Mouse (Mus musculus) kidney, adult 9 months (tissue): ENCODE measurements around the gene Cwc22.

ENCODE experiments used
- DNase-seq: peaks from one replicate; pipeline ENCODE4 v3.0.0; 2022

The Cwc22 gene

DNA sequence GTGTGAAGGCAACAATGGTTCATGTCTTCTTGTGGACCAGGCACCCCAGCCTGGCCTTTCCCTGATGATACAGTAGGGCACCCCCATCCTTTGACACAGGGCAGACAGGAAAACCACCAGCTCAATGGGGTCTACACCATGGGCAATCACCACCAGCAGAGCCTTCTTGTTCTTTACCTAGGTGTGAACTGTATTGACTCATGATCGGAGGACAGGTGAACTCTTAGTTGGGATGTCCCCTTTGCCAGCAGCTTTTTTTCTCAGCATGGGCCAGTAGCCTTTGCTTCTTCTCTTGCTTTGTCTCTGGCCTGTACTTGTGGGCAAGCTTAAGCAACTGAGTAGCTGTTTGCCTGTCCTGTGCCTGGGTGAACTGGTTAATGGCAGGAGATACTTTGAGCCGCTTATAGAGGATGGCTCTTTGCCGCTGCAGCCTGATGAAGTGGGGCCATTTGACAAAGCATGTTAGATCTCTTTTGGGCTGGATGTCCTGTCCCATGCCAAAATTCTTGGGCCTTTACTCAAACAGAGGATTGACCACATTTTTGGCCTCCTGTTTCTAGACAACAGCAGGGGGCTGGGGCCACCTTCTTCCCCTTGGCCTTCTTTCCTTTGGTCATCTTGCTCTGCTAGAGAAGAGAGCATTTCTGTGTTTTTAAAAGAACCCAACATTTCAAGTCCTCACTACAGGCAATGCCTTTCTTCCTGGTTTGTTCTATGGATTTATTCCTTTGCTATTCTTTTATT is 16.4 kb upstream of the Cwc22 start:
- no peak for DNase-seq

DNA sequence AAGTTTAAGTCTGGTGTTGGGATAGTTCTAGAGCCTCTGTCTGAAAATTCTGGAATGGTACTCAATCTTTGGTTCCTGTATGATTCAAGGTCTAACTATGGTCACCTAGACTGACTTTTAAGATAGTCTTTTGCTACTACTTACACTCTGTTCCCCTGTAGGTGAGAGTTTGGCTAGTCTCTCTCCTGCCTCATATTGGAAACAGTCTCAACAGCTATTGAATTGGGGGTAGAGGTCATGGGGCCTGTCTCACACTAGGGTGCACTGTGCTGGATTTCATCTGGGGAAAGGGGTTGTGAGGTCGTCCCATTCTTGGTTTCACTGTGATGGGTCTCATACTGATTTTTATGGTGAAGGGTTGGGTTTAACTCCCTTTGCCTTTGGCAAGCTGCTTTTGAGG is 15.1 kb upstream of the Cwc22 start:
- no peak for DNase-seq

DNA sequence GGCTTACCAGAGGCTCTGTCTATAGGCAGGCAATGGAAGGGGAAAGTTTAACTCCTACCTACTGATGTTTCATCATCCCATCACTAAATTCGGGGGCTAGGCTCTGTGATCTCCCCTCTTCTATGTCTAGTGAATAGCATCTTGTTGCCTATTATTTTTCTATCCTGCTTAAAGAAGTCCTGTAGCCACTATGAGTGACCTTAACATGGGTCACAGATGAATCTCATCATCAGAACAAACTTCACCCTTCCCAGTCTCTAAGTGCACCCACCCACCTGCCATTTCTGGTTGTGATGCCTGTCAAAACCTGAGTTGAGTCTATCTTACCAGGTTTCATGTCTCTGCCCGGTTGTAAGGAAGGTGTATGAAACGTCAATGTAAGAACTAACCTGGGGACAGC is 14.5 kb upstream of the Cwc22 start:
- DNase-seq, result no peak

DNA sequence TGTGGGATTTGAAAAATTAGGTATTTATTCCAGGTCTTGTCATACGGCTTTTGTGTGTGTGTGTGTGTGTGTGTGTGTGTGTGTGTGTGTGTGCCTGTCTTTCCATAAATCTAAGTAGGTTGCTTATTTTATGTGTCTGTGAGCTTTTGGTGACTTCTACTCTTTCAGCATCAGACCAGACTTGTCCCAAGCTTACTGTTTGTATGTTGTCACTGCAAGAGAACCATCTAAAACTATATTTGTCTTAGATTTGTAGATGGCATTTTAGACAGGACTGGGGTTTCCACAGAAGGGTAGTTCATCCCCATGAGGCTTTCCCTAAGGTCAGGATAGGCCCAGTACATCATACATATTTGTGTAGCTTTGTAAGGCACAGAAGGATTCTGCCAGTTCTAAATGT is 13.2 kb upstream of the Cwc22 start:
- DNase-seq, result no peak

DNA sequence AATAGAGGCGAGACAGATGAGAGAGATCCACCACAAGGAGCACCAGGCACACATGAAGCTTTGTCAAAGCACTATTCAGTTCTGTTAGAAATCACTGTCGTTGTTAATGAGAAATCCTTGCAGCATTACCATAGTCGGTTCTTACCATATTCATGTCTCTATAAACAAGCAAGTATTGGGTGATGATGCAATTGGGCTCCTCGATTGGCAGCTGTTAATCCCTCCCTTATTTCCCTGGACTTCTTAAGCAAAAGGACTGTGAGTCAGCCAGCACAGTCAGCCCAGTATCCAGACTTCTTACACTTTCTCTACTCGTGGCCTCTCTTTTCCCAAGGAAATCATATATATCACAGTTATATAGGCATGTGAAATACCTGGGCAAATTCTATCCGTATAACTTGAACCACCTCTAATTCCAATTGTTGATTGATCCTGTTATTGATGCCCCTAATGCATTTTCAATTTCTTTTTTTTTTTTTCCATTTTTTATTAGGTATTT is 5.3 kb upstream of the Cwc22 start:
- no peak for DNase-seq

DNA sequence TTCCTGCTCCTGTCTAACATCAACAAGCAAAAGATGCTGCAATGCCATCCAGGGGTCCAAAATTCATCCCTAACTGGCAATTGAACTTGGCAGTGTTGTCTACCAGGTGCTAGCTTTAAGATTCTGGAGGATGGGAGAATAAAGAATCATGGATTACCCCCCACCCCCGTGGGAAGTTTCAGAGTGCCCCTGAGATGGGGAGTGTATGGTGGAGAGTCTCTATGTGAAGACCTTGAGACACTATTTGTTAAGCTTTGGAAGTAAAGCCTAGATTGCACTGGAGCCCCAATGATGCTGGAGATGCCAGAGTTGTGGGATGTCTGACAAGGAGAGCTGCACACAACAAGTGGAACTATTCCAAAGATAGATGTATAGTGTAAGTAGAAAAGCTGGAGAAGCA is 3.9 kb upstream of the Cwc22 start:
- no peak for DNase-seq

DNA sequence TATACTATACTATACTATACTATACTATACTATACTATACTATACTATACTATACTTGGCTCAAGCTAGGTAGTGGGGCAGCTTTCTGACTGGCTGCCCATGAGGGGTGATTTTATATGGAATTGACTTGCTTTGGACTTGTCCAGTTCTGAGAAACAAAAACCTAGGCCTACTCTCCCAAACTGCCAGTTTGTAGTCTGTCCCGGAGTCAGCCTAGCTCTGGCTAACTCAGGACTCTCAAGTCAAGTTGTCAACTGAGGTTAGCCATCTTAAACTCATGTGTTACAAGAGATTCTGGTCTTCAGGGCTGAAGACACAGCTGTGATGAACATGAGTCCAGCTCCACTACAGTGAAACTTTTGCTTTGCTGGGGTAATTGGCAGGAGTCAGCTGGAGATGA is 3.3 kb upstream of the Cwc22 start:
- no peak for DNase-seq

DNA sequence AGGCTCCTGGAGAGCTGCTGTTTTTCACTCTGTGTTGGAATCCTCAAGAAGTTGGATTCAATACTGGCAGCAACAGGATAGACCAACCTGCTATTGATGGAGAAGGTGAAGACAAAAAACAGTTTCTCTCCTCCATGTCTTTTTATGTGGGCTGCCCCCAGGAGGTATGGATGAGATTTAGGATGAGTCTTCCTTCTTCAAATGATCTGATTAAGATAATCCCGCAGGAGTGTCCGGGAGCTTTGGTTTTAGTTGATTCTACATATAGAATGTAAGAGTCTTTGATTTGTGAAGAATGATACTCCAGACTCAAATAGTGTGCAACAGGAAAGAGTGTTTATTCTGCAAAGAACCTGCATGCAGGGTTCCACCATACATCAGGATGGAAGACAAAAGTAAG is 2.7 kb upstream of the Cwc22 start:
- DNase-seq, result no peak

DNA sequence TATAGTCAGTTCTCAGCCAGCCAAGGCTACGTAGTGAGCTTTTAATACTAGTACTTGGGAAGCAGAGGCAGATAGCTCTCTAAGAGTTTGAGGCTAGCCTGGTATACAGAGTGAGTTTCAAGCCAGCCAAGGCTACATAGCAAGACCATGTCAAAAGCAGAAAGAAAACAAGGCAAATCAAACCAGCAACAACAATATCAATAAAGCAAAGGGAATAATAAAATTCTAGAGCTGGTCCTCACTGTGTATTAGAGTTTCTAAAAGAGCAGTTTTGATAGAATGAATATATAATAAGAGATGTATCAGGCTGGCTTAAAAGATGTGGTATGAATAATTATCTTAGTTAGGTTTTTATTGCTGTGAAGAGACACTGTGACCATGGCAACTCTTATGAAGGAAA is 2.0 kb upstream of the Cwc22 start:
- no peak for DNase-seq

DNA sequence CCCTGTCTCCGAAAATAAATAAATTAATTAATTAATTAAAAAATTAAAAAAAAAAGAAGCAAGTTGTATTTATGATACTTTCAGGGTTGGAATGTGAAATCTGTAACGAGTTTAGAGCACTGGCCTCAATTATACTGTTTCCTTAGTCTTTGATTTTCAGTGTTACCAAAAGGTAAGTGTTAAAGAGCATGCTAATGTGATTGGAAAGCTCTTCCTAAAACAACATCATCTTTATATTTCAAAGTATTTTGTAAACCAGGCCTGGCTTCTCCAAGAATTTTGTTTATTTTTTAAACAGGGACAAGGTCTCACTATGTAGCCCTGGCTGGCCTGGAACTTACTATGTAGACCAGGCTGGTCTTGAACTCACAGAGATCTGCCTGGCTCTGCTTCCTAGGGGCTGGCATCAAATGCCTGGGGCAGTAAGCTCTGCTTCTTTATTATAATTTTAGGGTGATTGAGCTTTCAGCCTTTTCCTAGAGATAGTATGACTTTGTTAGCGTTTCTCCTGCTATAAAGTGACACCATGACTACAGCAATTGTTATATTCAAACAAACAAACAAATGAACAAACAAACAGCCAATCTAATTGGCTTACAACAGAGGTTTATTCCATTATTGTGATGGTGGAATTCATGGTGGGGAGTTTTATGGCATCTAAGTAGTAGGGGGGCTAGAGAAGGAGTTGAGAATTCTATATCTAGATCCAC is 1.1 kb upstream of the Cwc22 start:
- DNase-seq, result no peak

DNA sequence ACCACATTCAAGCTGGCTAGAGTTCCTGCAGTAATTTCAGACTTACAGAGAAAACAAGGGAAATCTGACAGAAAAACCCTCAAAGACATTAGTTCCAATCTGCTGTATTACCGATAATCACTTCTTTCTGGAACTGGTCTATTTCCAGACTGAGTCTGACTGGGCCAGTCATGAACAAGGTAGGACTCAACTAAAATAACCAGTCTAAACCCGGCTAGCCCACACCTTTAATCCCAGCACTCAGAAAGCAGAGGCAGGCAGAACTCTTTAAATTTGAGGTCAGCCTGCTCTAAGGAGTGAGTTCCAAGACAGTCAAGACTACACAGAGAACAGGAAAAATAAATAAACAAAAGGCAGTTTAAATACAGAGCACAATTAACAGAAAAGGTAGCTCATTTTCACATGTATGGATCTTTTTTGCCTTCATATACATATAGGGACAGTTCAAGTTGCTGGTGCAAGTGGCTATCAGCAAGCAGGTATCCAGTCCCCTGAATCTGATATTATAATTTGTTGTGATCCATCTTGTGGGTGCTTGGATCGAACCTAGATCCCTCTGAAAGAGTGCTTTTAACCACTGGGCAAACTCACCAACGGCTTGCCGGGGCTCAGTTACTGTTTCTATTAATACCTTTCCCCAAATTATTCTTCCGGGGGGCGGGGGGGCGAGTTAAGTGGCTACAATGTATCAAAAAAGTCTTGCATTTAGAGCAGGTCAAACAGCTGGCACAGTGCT is 1.1 kb downstream of the Cwc22 start:
- no peak for DNase-seq

DNA sequence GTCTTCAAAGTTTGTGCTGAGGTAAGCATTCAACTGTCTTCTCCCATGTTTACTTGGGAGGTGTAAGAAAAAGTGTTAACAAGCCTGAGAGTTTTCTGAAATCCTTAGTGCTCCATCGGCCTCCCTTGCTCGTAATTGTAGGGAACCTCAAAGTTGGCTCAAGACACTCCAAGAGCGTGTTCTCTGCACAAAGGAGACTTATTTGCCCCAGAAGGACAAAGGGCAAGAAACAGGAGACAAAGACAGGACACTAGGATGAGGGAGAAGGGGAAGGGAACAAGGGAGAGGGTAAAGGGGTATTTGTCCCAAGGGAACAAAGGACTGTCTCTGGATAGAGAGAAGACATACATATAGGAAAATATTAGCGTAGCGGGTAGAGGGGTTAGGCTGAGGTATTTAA is 1.9 kb downstream of the Cwc22 start:
- no peak for DNase-seq

DNA sequence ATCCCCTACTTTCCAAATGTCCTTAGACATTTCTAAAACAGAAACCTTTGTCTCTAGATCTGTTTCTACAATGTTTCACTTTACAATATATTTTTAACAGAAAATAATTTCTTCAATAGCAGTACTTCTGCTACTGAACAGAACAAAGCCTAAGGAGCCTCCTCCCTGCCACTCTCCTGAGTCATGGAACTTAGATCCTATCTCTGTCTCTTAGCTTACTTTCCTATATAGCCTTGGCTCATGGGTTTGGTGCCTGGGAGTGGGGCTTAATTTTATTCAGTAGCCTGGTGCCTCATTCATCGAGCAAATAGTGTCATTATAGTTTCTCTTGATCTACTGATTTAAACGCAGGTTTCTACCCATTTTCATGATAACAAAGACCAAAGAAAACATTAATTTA is 4.2 kb downstream of the Cwc22 start:
- DNase-seq, result no peak

DNA sequence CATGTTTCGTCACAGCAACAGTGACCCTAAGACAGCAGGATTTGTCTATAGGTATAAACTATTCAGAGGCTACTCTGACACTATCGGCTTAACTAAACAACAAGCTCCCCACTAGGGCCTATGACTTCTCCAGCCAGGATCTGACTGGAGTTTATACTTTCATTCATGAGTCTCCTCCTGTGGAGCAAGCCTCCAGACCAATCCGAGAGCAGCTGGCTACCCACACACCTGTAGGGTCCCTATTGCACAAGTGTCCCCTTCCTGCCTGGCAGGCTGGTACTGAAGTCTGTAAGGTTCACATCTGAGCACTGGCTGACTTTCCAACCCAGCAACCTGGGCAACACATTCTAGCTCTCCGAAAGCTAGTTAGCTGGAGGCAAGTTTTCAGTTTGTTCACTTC is 7.9 kb downstream of the Cwc22 start:
- DNase-seq, result no peak

DNA sequence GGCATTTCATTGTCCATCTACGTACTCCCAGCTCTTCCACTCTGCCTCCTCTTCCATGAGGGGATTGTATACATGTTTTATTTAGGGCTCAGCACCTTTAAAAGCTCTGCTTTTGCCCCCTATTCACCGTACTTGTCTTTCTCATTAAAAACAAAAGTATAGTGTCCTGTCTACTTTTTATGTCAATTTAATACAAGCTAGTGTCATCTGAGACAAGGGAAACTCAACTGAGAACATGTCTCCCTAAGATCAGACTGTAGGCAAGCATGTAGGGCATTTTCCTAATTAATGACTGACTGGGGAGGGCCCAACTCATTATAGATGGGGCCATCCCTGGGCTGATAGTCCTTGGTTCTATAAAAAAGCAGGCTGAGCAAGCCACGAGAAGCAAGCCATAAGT is 8.4 kb downstream of the Cwc22 start:
- no peak for DNase-seq

DNA sequence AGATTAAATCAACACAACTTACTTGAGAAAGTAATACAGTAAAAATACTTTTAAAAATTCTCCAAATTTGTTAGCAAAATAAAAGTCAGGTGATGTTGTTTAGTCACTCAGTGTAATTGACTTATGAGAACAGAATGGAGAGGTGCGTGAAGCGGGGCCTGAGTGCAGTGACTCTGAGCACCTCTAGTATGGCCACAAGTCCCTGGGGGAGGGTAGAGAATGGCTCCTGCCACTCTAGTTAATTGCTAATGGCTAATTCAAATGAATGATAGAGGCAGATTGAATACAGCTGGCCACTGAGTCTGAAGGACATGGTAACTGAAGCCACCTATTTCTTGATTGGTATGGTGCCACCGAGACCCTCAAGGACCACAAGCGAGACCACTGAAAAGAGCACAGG is 12.0 kb downstream of the Cwc22 start:
- DNase-seq, result no peak

DNA sequence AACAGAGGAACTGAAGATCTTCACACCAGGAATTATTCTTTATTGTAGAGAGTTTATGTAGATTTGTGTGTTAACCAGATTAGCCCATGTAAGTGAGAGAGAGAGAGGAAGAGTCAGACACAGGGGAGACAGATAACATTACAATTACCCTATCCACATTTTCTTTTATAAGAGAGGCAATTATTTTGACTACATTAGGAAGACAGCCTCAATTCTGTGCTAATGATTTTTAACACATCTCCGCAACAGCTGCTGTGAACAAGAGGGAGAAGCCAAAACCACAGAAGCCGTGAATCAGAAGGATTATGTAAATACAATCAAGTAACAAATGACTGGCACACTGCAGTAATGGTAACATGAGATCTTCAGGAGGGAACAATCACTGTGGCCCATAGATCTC is 12.5 kb downstream of the Cwc22 start:
- DNase-seq, result no peak

DNA sequence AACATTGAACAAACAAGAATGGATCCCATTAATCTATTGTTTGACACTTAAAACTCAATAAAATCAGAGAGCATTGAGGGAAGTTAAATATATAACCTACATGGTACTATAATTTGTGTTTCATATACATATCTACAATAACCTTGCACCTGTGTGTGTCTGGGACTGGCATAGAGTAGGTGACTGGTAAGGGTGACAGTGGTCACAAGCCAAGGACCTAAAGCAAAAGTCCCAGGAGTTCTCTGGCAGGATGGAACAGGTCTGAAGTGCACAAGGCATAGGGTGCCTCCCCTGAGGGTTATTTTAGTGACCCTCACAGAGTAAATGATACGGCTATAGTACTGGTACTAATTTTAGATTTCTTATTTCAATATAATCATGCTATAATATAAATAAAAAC is 14.2 kb downstream of the Cwc22 start:
- DNase-seq, result no peak

DNA sequence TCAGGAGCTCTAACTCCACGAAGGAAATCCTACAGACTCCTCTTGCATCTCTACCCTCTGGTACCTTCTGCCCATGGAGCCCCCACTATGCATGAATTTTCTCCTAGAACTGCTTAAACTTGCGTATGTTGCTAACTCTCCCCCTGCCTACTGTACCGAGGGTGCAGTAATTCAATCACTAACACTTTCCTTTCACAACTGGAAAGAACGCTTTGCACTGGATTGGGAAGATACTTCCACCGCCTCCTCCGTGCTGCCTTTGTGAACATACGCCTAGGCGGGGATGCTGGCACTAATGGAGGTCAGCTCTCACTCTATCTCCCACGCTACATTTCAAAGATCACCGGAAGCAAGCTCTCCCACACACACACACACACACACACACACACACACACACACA is 17.8 kb downstream of the Cwc22 start:
- DNase-seq, result no peak

DNA sequence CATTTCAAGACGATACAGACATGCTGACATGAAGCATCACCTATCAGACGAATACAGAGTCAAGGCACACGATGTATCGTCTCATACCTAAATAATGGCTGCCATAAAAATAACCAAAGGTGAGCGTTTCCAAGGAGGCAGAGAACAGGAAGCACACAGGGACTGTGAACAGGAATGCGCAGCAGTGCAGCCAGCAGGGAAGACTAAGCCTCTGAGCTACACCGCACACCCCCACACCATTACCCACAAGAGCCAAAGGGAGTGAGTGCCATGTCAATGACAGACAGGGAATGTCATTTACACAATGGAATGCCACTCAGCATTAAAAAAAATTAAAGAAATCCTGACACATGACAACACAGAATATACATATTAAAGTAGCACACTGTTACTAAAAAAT is 19.7 kb downstream of the Cwc22 start:
- DNase-seq, result no peak

DNA sequence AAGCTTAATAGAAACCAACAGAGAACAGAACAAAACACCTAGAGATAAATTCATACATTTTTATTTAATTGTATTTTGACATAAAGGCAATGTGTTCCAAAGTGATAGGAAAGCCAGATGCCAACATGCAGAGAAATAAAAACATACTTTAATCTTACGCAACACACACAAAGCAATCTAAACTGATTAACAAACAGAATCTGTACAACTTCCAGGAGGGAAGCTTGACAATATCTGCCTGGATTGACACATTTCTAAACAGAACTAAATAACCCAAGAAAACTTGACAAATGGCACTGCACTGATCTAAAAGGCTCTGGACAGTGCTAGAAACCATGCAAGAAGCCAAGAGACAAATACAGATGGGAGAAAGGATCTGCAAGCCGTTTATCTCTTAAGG is 20.2 kb downstream of the Cwc22 start:
- no peak for DNase-seq

DNA sequence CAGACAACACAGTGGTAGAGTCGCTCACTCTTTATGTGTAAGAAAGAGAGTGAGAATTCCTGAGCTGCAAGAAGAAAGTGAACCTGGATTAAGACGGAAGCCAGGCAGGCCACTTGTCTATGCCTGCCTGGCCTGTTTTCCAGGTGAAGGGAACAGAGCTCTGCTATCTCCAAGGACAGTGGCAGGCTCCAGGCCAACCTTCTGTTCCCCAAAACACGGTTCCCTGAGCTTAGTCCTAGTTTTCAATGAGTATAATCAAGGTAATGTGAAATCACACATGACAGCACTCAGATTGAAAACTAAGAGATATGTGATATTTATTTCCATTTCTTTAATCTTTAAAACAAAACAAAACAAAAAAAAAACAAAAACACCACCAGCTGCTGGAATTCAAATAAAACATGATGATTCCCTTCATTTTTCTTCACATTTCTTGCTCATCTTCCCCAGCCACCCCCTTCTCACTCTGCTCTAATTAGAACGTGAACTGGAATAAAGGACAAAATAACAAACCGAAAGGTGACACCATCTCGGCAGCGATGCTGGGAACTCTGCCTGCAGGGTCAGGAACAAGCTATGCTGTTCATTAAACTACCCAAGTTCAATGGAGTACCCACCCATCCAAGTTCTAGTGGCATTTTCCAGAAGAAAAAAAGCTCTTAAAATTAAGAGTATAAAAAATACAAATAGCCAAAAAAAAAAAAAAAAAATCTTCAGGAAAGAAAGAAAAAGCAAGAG is 20.8 kb downstream of the Cwc22 start:
- DNase-seq, result no peak

DNA sequence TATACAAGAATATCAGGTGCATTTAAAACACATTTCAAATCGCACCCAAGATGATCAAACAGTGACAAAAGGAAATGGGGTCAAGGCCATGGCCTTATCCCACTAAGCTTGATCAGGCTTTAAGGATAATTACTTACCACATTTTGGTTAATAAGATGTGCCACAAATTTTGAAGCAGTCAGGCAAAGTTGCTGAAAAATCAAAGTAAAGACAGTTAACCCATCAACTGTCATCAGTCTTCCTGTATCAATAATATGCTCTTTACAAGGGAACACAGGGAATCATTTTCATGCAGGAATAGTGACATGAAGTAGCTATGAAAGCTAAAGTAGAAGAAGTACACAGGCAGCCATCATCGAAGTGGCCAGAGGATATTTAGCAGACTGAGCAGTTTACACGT is 22.2 kb downstream of the Cwc22 start:
- no peak for DNase-seq
